Mouse (Mus musculus): Measurements from ENCODE around the gene Dedd.

The Dedd gene

DNA sequence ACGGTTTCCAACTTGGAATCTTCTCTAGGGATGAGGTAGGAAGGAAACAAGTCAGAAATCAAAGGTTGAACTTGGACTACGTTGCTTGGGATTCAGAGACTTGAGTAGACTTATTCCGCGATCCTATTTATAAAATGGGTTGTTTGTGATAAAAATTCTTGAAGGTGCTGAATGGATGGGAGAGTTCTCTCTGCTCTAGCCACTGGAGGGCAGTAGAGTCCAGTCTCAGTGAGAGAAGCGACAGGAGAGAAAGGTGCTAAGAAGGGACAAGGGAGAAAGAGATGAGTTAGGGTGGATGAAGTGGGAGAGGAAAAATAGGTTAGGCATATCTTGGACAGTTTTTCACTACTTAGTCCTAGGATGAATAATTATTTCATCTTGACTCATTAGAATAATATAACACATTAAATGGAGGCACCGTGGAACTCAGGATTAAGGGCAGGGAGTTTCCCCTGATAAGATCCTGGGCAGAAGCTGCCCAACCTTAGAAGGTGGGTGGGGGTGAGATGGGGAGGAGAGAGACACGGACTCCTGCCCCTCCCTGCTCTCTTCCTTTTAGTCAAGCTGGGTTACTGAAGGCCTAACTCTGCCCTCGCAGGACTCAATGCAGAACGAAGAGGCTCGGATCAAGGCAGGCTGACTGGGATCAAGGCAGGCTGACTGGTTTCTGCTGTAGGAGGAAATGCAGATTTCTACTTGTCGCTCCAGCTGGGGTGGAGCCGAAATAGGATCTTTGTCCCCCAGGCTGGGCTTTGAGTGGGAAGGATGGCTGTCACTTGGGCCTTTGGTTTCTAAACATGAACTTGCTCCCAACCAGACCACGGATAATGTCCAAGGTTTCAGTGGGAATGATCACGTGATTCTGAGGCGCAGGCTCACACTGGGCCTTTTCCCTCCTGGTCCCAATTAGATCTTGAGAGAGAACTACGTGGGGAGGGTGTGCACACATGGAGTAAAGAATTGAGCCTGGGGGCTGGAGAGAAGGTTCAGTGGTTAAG, 32.5 kb downstream of the Dedd start:
- peak; percentile 83 for DNase-seq (ENCODE audit: low spot score)

DNA sequence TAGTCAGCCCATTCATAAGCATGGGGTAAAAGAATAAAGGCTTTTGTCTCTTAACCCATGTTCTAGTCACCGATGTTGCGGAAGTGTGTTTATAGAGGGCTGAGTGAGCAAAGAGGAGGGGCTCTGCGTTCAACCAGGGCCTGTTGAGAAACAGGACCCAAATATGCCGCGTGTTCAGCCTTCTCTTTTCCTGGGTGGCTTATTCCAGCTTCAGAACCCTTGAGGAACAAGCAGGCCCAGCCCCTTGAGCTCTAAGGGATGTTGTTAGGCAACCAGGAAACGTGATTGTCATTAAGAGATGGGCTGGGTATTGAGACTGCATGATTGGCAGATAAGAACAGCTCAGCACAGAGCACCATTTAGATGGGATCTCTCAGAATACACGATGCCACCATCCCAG, 37.0 kb downstream of the Dedd start:
- DNase-seq (ENCODE audit: low spot score) = peak; percentile 37

DNA sequence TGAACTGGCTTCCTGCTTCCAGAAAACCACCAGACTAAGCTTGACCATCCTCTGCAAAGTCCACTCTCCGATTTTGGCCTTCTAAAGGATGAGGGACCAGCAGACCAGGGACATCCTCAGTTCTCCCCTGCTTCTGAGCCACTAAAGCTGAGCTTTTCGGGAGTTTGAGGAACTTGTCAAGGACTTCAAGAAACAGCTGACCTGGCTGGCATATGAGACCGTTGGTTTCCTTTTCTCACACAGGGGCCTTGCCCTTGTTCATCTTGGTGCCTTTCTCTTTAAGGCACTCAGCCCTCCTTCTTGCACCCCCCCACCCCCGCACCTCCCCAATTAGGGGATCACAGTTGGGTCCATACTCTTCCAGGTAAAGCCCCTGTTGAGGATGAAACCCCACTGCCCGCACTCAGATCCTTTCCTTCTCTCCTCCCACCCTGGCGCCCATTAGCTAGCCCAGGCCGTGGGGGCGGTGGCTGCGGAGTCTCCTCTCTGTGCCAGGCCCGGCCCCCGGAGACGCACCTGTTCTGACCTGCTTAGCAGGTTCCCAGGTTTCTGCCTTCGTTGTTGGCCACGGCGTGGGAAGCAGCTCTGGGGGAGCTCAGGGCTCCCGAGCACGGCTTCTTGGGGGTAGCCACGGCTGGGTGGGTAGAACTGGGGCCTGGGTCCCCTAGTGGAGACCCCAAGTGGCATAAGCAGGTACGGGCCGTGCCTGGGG, 41.1 kb downstream of the Dedd start, which contains the start of gene Nectin4:
Gene Nectin4, plus strand, starts transcription at position 255 of the 712 bp plus-strand sequence.
- peak; percentile 71 for DNase-seq (ENCODE audit: low spot score)

DNA sequence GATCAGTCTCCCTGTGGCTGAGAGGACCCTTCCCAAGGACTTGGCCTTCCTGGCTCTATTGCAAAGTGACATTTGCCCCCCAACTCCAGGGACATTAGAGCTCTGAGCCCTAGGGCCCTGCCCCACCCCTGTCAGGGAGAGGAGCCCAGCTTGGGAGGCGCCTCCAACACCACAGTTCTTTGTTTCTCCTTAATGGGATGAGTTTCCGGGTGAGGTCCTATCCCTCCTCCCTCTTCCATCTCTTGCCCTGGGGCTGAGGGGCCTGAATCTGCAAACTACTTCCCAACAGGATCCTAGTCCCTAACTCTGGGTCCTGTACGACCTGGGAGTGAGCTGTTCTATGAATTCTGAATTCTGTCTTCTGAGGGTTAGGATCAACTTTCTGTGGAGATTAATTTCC, 43.9 kb downstream of the Dedd start:
- DNase-seq (ENCODE audit: low spot score) = no peak

DNA sequence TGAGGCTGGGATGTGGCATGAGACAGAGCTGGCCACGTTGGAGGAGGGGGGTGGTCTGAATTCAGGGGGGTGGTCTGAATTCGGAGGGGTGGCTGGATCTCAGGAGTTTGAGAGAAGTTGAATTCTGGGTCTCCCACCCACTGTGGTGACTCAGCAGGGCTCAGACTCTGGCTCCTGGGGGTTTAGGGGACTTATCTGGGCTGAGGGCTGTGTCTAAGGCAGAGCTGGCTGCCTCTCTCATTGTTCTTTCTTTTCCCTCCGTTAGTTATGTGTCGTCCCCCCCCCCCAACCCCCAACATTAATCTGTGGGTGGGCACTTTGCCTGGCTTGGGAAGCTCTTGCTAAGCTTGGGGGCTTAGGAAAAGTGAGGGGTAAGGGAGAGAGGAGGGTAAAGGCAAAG, 45.0 kb downstream of the Dedd start:
- no peak for DNase-seq (ENCODE audit: low spot score)

DNA sequence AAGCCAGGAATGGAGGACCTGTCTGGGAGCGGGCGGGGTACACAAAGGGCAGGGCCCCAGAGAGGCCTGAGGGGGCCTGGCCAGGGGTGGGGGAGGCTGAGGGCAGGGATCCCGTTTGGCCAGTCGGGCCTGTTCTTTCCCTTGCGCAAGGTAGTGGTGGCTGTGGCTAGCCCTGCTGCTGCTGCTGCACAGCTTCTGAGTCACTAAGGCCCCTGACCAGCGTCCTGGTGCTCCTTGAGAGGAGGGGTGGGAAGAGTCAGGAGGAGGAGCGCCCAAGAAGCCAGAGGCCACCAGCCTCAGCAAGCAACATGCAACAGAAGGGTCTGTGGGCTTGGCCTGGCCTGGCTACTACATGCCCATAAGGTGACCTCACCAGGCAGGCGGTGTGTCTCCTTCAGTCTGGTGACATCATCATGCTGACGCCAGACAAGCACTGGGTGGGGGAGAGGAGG, 46.7 kb downstream of the Dedd start:
- peak; percentile 81 for DNase-seq (ENCODE audit: low spot score)

DNA sequence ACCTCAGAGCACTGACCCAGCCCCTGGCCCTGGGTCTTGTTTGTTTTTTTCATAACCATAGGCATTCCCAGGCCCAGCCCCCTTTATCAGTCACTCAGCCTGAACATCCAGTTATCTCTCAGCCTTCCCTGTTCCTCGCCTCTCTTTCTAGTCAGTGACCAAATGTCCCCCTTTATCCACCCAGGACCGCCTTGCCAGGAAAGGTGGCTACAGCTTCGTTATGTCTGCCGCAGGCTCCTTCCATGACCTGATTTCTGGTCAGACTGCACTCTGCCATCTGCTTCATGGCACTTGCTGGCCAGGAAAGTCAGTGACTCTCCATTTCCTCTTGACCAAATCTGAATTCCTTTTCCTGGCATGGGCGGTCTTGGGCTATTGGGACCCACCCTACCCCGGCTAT, 49.4 kb downstream of the Dedd start:
- no peak for DNase-seq (ENCODE audit: low spot score)

DNA sequence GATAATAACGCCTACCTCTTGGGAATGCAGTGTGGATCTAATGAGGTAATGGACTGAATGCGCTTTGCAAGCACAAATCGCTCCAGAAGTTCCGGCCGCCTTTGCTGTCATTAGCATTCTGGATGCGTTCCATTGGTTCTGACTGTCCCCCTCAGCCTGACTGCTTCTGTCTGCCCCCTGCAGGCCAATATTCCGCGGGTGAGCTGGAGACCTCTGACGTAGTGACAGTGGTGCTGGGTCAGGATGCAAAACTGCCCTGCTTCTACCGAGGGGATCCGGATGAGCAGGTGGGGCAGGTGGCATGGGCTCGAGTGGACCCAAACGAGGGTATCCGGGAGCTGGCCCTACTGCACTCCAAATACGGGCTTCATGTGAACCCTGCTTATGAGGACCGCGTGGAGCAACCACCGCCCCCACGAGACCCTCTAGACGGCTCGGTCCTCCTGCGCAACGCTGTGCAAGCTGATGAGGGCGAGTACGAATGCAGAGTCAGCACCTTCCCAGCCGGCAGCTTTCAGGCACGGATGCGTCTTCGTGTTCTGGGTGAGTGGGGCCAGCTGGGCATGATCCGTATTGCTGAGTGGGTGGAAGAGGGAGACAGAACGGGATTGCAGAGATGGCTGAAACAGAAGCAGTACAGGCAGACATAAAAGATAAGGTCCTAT, 51.1 kb downstream of the Dedd start:
- DNase-seq (ENCODE audit: low spot score) = peak; percentile 88

DNA sequence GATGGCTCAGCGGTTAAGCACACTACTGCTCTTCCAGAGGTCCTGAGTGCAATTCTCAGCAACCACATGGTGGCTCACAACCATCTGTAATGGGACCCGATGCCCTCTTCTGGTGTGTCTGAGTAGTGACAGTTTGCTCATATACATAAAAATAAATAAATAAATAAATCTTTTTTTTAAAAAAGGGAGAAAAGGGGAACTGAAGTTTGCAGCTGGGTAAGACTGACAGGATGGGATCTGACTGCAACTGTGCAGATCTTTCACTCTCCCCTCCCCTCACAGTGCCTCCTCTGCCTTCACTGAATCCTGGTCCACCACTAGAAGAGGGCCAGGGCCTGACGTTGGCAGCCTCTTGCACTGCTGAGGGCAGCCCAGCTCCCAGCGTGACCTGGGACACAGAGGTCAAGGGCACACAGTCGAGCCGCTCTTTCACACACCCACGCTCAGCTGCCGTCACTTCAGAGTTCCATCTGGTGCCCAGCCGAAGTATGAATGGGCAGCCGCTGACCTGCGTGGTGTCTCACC, 53.2 kb downstream of the Dedd start:
- no peak for DNase-seq (ENCODE audit: low spot score)

DNA sequence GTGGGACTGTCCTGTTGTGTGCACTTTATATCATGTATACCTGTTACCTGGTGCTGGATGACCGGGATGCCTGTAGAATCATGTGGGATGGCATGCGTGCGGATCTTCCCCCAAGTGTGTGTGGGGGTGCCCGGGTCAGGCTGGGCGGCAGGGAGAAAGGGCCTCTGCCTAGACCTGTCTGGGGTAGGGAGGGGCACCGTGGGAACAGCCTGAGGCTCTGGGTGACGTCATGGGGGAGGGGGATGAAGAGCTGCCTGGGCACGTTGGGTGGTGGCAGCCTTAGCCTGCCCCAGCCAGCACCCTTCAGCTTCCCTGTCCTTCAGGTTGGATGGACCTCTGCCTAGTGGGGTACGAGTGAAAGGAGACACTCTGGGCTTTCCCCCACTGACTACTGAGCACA, 55.4 kb downstream of the Dedd start:
- no peak for DNase-seq (ENCODE audit: low spot score)

DNA sequence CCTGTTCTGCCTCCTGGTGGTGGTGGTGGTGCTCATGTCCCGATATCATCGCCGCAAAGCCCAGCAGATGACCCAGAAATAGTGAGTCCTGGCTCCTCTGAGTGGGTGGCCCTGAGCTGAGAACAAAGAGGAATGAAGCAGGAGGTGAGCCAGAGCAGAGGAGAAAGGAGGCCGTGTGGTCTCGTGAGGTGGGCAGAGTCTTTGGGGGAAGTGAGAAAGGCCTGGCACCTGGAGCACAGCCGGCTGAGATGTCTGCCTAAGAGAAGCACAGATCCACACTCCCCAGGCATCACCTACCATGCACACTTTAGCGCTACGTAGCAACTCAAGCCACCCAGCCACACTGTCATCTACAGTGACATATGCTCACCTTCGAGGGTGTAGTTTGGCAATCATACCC, 56.2 kb downstream of the Dedd start:
- DNase-seq (ENCODE audit: low spot score) = no peak

DNA sequence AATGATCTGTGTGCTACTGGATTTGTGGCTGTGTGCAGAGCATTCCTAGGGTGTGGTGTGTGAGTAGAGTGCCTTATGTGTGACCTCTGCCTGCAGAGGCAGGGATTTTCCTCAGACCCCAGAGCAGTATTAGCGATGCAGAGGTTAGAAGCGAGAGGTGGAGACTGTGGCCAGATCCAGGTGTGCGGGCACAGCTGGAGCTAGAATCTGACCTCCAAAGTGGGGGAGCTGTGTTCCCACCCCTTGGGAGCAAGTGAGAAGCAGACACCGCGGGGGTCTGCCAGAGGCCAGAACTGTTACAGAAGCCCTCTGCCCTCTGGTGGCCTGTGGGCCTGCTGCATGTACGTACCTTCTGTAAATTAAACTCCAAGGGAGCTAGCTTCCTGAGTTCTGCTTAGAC, 58.2 kb downstream of the Dedd start:
- no peak for DNase-seq (ENCODE audit: low spot score)

DNA sequence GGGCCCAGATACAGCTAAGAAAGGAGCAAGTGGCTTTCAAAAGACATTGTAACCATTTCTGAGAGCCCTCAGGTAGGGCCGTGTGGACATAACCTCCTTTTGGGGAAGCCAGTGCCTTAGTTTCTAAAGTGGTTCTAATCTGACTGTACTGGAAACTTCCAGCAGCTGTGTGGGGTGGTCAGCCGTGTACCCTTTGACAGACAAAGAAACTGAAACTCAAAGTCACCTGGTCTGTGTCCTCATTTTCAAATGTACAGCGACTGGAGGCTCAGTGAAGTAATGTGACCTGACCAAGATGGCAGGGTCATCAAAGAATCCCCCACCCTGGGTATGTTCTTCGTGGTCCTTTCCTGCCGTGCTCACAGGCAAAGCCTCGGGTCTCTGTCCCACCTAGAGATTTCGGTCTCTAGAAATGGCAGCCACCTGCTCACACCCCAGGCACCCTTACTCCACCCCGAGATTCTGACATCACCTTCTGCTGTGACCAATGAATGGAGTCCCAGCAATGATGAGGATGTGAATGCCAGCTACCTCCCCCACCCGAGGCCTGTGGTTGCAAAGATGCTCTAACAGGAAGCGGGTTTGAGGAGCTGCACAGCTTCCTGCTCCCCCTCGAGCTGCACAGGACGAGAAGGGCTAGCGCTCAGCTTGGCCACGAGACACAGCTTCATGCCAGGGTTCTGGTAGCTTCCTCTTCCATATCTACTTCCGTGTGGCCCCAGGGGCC, 59.6 kb downstream of the Dedd start, which contains the start of gene Arhgap30:
Gene Arhgap30, plus strand, starts transcription at position 579 of the 727 bp plus-strand sequence.
- DNase-seq (ENCODE audit: low spot score) = peak; percentile 89

DNA sequence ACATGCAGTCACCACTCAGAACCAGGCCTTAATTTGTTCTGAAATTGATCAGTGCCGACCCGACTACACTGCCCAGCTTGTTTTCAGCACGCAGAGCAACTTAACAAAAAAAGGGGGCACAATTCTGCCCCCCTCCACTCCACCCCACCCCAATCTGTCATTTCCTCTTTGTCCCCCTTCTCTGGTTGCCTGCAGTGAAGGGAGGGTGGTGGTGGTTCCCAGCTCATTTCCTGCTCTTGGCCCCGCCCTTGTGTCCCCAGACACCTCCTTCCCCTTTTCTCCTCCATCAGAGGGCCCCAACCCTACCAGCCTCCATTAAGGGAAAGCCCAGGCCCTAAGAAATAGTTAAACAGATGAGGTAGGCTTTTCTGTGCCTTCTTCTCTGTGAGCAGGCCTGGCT, 61.2 kb downstream of the Dedd start:
- DNase-seq (ENCODE audit: low spot score) = peak; percentile 73
